Mouse (Mus musculus): ENCODE measurements around the gene Ccnb1ip1. TPM values are rescaled to one million over a fixed set of nuclear protein-coding genes. Genes with fewer than 3 reads are reported as not detected.

The Ccnb1ip1 gene
- polyA plus RNA-seq (2012; ENCODE audit: low replicate concordance): 0.25 TPM in 1 of 2 replicates, not detected in the other

DNA sequence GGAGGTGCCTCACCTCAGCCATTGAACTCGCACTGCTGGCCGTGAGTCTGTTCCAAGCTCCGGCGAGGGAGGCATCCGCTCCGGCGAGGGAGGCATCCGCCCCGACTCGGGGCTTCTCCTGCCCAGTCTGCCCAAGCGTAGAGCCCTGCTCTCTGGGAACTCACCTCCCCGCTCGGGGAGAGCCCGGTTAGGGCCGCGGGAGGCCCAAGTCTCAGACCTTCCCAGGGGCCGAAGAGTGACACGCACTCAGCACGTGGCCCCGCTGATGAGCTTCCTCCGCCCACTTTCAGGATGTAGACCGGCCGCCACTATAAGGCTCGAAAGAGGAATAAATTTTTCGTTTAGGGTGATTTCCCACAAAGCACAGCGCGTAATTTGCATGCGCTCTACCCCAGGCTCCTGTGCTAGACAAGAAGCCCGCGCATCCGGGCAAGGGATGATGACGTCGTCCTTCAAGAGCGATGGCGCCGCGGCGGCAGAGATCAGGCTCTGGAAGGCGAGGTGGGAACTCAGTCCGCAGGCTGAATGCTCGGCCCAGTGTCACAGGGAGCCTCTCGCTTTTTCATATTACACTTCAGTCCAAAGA, at the start of gene Ccnb1ip1, which contains the start of gene Parp2:
TSS of gene Ccnb1ip1 (minus strand) at position 246 of the 586 bp plus-strand sequence.
TSS of gene Parp2 (plus strand) at position 355 of the 586 bp plus-strand sequence.

GRCm38 (mm10) chr14:50785251-50785637, 22.3 kb downstream of the Ccnb1ip1 start, which contains the start of gene Ttc5:
Gene Ttc5, minus strand, starts transcription at chr14:50785519.

DNA sequence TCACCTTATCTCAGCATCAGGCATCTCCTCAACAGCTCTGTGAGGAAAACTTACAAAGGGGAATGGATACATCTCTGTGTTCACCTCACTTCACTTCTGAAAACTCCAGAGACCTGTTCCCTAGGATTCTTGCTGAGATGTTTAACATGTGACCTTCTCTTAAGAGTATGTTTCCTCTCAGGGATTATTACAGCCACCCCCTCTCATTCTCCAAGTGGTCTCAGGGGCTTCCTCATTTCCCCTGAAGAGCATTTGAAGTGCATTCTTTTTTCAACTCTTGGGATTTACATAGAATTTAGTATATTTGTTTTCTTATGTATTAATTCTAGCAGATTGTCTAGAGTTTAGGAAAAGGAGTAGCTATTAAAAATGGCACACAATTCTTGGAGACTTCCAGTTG, 62.5 kb downstream of the Ccnb1ip1 start, which contains the start of gene Olfr749:
TSS of gene Olfr749 (minus strand) at position 101 of the 400 bp plus-strand sequence.

Other genes starting within 250 kb of the Ccnb1ip1 start
- not detected in 2 replicates for gene Olfr744, start 192.9 kb downstream of the Ccnb1ip1 start, polyA plus RNA-seq (2012; ENCODE audit: low replicate concordance)
- not detected in 2 replicates for gene Olfr745, start 168.3 kb downstream of the Ccnb1ip1 start, polyA plus RNA-seq (2012; ENCODE audit: low replicate concordance)
- gene Olfr746, start 160.6 kb downstream of the Ccnb1ip1 start, polyA plus RNA-seq (2012; ENCODE audit: low replicate concordance): not detected in 2 replicates
- gene Olfr747, start 114.5 kb downstream of the Ccnb1ip1 start, polyA plus RNA-seq (2012; ENCODE audit: low replicate concordance): not detected in 2 replicates
- not detected in 2 replicates for gene Olfr748, start 100.4 kb downstream of the Ccnb1ip1 start, polyA plus RNA-seq (2012; ENCODE audit: low replicate concordance)
- gene Olfr749, start 62.6 kb downstream of the Ccnb1ip1 start, polyA plus RNA-seq (2012; ENCODE audit: low replicate concordance): not detected in 2 replicates
- gene Ttc5, start 22.2 kb downstream of the Ccnb1ip1 start, polyA plus RNA-seq (2012; ENCODE audit: low replicate concordance): 9.5 and 54.2 TPM in 2 replicates
- gene Parp2, start 109 bp upstream of the Ccnb1ip1 start, polyA plus RNA-seq (2012; ENCODE audit: low replicate concordance): 3.1 and 4.2 TPM in 2 replicates
- gene Tep1, start 62.8 kb upstream of the Ccnb1ip1 start, polyA plus RNA-seq (2012; ENCODE audit: low replicate concordance): 8.1 and 9.7 TPM in 2 replicates
- 0.11 and 0.61 TPM in 2 replicates for gene Klhl33, start 89.8 kb upstream of the Ccnb1ip1 start, polyA plus RNA-seq (2012; ENCODE audit: low replicate concordance)
- gene Osgep, start 117.2 kb upstream of the Ccnb1ip1 start, polyA plus RNA-seq (2012; ENCODE audit: low replicate concordance): 23.9 and 61.6 TPM in 2 replicates
- 20.9 and 45.6 TPM in 2 replicates for gene Apex1, start 117.2 kb upstream of the Ccnb1ip1 start, polyA plus RNA-seq (2012; ENCODE audit: low replicate concordance)
- gene Pip4p1, start 123.1 kb upstream of the Ccnb1ip1 start, polyA plus RNA-seq (2012; ENCODE audit: low replicate concordance): 151 and 508 TPM in 2 replicates
- 1.7 and 1.8 TPM in 2 replicates for gene Pnp, start 123.3 kb upstream of the Ccnb1ip1 start, polyA plus RNA-seq (2012; ENCODE audit: low replicate concordance)
- gene Gm49342, start 136.8 kb upstream of the Ccnb1ip1 start, polyA plus RNA-seq (2012; ENCODE audit: low replicate concordance): 1.7 TPM in 1 of 2 replicates, not detected in the other
- gene Pnp2, start 148.3 kb upstream of the Ccnb1ip1 start, polyA plus RNA-seq (2012; ENCODE audit: low replicate concordance): not detected in 2 replicates
- gene Rnase10, start 200.0 kb upstream of the Ccnb1ip1 start, polyA plus RNA-seq (2012; ENCODE audit: low replicate concordance): not detected in 2 replicates
- not detected in 2 replicates for gene Rnase9, start 234.1 kb upstream of the Ccnb1ip1 start, polyA plus RNA-seq (2012; ENCODE audit: low replicate concordance)
- gene Rnase11, start 242.4 kb upstream of the Ccnb1ip1 start, polyA plus RNA-seq (2012; ENCODE audit: low replicate concordance): not detected in 2 replicates
- gene Rnase12, start 249.9 kb upstream of the Ccnb1ip1 start, polyA plus RNA-seq (2012; ENCODE audit: low replicate concordance): 0.40 TPM in 1 of 2 replicates, not detected in the other

Data from hematopoietic multipotent progenitor cell, adult 10-12 weeks (in vitro differentiated cells).